Mouse (Mus musculus): ENCODE data around the gene Cyp4a12b. TPM values are rescaled to one million over a fixed set of nuclear protein-coding genes. Genes with fewer than 3 reads are reported as not detected.

Cyp4a12b gene
- polyA plus RNA-seq, 1 experiment, result 0.07 TPM

- Histone ChIP-seq H3K79me2 (ENCODE audit: control insufficient read depth, insufficient read depth) (no peaks in the 10 kb centered on the region), H3K36me3 (ENCODE audit: control insufficient read depth, insufficient read depth) (no peaks in the 10 kb centered on the region), H3ac (ENCODE audit: control insufficient read depth, insufficient read length, low read depth) (no peak overlapping the region), H3K79me3 (ENCODE audit: low read depth) (no peaks in the 10 kb centered on the region), H3K27me3 (ENCODE audit: control insufficient read depth, insufficient read depth, insufficient read length) (no peaks in the 10 kb centered on the region), H3K4me3 (ENCODE audit: insufficient read depth, poor library complexity, severe bottlenecking) (no peak overlapping the region)
- no peak for TF ChIP-seq USF1 (IDR thresholded peaks at IDR 0.05; ENCODE audit: low read depth)
- TF ChIP-seq MYOG (IDR thresholded peaks at IDR 0.05; ENCODE audit: control insufficient read depth, extremely low read depth, insufficient read length), result no peak
- TF ChIP-seq MAX (IDR thresholded peaks at IDR 0.05), result no peak
- no peak for TF ChIP-seq FOSL1 (IDR thresholded peaks at IDR 0.05; ENCODE audit: insufficient read depth, low read length, poor library complexity, severe bottlenecking)
Measured at GRCm38 (mm10) chr4:115481006-115481652, 69.7 kb downstream of the Cyp4a12b start.

Other genes with a start within 250 kb of the Cyp4a12b start
- not detected for gene Cyp4a29, start 169.5 kb upstream of the Cyp4a12b start, polyA plus RNA-seq (2012; fragmentation: generic; extraction: Trizol)
- not detected for gene Cyp4a12a, start 112.6 kb upstream of the Cyp4a12b start, polyA plus RNA-seq (2012; fragmentation: generic; extraction: Trizol)
- gene Cyp4a30b, start 41.0 kb downstream of the Cyp4a12b start, polyA plus RNA-seq (2012; fragmentation: generic; extraction: Trizol), result not detected
- gene Cyp4a14, start 84.5 kb downstream of the Cyp4a12b start, polyA plus RNA-seq (2012; fragmentation: generic; extraction: Trizol), result not detected
- gene Cyp4a10, start 106.6 kb downstream of the Cyp4a12b start, polyA plus RNA-seq (2012; fragmentation: generic; extraction: Trizol), result not detected
- not detected for gene Cyp4a31, start 152.0 kb downstream of the Cyp4a12b start, polyA plus RNA-seq (2012; fragmentation: generic; extraction: Trizol)
- not detected for gene Cyp4a32, start 189.3 kb downstream of the Cyp4a12b start, polyA plus RNA-seq (2012; fragmentation: generic; extraction: Trizol)
- not detected for gene Cyp4b1, start 236.1 kb downstream of the Cyp4a12b start, polyA plus RNA-seq (2012; fragmentation: generic; extraction: Trizol)